Mouse (Mus musculus) lung, embryonic 15.5 days (tissue): ENCODE data around the gene Tti1. TPM values are rescaled to one million over a fixed set of nuclear protein-coding genes. Genes with fewer than 3 reads are reported as not detected.

Experiments
- ATAC-seq: fragments of 200-750 bp; cut with Nextera tagmentation; 2 replicates; pipeline ENCODE4 v1.8.0; 2017; ENCODE audit warnings: moderate number of reproducible peaks, borderline replicate concordance; ENCODE audit not compliant: low FRiP score, low TSS enrichment; ENCODE audit errors: extremely low read depth
- H3K27ac ChIP-seq: fragments of 300-500 bp; sonication (generic); 2 replicates; pipeline ENCODE4 v1.5.1; 2015; ENCODE audit warnings: moderate library complexity, mild to moderate bottlenecking, inconsistent platforms
- H3K27me3 ChIP-seq: fragments of 300-500 bp; sonication (generic); 2 replicates; pipeline ENCODE4 v1.6.1; 2015; ENCODE audit warnings: inconsistent platforms
- H3K36me3 ChIP-seq: fragments of 300-500 bp; sonication (generic); 2 replicates; pipeline ENCODE4 v1.6.1; 2015; ENCODE audit warnings: inconsistent platforms
- H3K4me1 ChIP-seq: fragments of 300-500 bp; sonication (generic); 2 replicates; pipeline ENCODE4 v1.6.1; 2015; ENCODE audit warnings: inconsistent platforms
- H3K4me2 ChIP-seq: fragments of 300-500 bp; sonication (generic); 2 replicates; pipeline ENCODE4 v1.6.1; 2015; ENCODE audit warnings: inconsistent platforms, mild to moderate bottlenecking, moderate library complexity
- H3K4me3 ChIP-seq: fragments of 300-500 bp; sonication (generic); 2 replicates; pipeline ENCODE4 v1.5.1; 2015; ENCODE audit warnings: mild to moderate bottlenecking, inconsistent platforms
- H3K9ac ChIP-seq: fragments of 300-500 bp; sonication (generic); 2 replicates; pipeline ENCODE4 v1.6.1; 2015; ENCODE audit warnings: inconsistent platforms
- H3K9me3 ChIP-seq: fragments of 300-500 bp; sonication (generic); 2 replicates; pipeline ENCODE4 v1.6.1; 2016; ENCODE audit warnings: inconsistent platforms
- WGBS: fragments of 180-500 bp; shearing (Covaris S2); methylation state at CpG from one replicate; pipeline ENCODE4 v1.1.7; 2015; 5-methylcytosine and 5-hydroxymethylcytosine counted together
- polyA plus RNA-seq: library from polyadenylated mRNA; unstranded; fragments of >200 nt; fragmentation: Nextera tagmentation; extraction: Ambion mirVana; gene quantifications from 2 replicates; pipeline ENCODE4 v1.2.1, GENCODE M21; 2015

Gene Tti1
- polyA plus RNA-seq, 1 experiment from 2014 or later, result 25.9 TPM

GRCm38 (mm10) chr2:158036953-158037352 is 8.7 kb upstream of the Tti1 start:
- no peak overlapping the region for H3K27ac ChIP-seq

DNA sequence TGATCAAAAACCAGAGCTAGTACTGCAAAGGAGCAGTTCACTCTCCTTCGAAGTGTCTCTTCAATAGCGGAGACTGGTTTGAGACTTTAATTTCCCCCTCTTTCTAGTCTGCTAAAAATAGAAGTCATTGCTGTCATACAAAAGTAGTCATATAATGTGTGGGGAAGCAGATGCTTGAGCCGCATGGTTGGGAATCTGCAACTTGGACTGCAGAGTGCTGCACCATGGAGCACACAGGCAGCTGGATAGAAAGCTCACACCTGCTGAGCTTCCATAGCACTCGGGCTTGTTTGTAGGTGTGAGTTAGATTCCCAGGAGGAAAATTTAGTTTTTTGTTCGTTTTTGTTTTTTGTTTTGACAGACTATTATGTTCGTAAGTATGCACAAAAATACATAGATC is 8.2 kb upstream of the Tti1 start:
- no peak overlapping the region for H3K27ac ChIP-seq
- 84% methylated on average over 6 of the region's 6 CpGs for WGBS
- H3K4me2 ChIP-seq, result no peak overlapping the region
- H3K9me3 ChIP-seq, result no peaks in the 10 kb centered on the region
- peaks cover 1% of the 10 kb centered on the region; the same call in 1 of the 2 replicates for H3K4me1 ChIP-seq
- H3K27me3 ChIP-seq, result no peaks in the 10 kb centered on the region
- H3K36me3 ChIP-seq, result peaks cover 33% of the 10 kb centered on the region
- no peak for ATAC-seq
- H3K4me3 ChIP-seq, result no peak overlapping the region
- no peak overlapping the region for H3K9ac ChIP-seq

More at GRCm38 (mm10) chr2:158036953-158037352, 8.7 kb upstream of the Tti1 start:
- H3K36me3 ChIP-seq, result peaks cover 36% of the 10 kb centered on the region
- WGBS, result 74% methylated on average over 7 of the region's 7 CpGs
- H3K9me3 ChIP-seq, result no peaks in the 10 kb centered on the region
- H3K4me3 ChIP-seq, result no peak overlapping the region
- no peaks in the 10 kb centered on the region for H3K27me3 ChIP-seq
- ATAC-seq, result no peak
- H3K9ac ChIP-seq, result no peak overlapping the region
- no peak overlapping the region for H3K4me2 ChIP-seq
- no peaks in the 10 kb centered on the region for H3K4me1 ChIP-seq

- 93% methylated on average over 2 of the region's 2 CpGs for WGBS
- ATAC-seq, result no peak
- Histone ChIP-seq H3K36me3 (peaks cover 32% of the 10 kb centered on the region), H3K27ac (no peak overlapping the region), H3K4me3 (no peak overlapping the region), H3K27me3 (no peaks in the 10 kb centered on the region), H3K4me1 (peaks cover 7% of the 10 kb centered on the region; the same call in 1 of the 2 replicates), H3K4me2 (no peak overlapping the region), H3K9me3 (no peaks in the 10 kb centered on the region), H3K9ac (no peak overlapping the region)
Measured at GRCm38 (mm10) chr2:158035813-158036212, 7.6 kb upstream of the Tti1 start.

DNA sequence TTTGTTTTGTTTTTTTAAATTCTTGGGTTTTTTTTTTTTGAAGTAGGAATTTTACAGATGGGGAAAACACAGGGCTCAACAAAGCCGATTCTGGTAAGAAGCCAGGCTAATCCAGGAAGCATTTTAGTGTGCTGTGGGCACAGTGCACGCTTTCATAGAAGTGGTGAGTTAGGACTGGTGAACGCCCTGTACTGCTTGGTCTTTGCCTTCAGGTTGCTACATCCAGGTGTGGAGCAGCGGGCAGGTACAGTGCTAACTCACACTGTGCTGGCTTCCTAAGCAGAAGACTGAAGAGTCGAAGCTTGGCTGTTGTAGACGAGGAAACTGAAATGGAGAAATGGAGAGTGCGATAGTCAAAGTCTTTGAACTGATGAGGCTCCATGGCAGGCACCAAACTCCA is 1.8 kb upstream of the Tti1 start:
- Histone ChIP-seq H3K9ac (peak overlapping the region; percentile 18; the same call in 1 of the 2 replicates), H3K4me2 (peak overlapping the region; percentile 77), H3K9me3 (no peaks in the 10 kb centered on the region), H3K4me1 (peaks cover 33% of the 10 kb centered on the region), H3K27me3 (no peaks in the 10 kb centered on the region), H3K27ac (no peak overlapping the region), H3K4me3 (peak overlapping the region; percentile 74), H3K36me3 (no peaks in the 10 kb centered on the region)
- no peak for ATAC-seq
- 69% methylated on average over 7 of the region's 7 CpGs for WGBS

DNA sequence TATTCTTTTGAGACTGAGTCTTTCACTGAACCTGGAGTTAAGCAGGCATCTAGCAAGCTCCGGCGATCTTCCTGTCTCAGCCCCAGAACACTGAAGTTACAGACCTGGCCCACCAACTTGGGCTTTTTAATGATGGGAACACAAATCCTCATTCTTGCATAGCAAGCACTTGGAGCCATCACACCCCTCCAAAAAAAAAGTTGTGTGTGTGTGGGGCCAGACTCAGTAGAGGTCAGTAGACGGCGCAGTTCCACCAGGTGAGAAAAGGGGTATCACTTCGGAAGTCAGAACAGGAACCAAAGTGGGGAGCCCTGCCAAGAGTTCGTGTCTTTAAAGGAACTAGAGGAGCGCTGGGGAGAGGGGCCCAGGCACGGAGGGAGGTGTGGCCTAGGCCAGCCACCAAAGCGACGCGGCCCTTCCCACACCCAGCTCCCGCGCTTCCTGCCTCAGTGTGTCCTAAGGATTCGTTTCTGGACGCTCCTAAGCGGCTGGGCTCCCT is 329 bp downstream of the Tti1 start:
- no peaks in the 10 kb centered on the region for H3K36me3 ChIP-seq
- peak overlapping the region; percentile 97 for H3K27ac ChIP-seq
- peak overlapping the region; percentile 74 for H3K4me3 ChIP-seq
- peak overlapping the region; percentile 91 for H3K9ac ChIP-seq
- no peak for ATAC-seq
- H3K9me3 ChIP-seq, result no peaks in the 10 kb centered on the region
- H3K4me2 ChIP-seq, result peak overlapping the region; percentile 77
- H3K4me1 ChIP-seq, result peaks cover 33% of the 10 kb centered on the region
- no peaks in the 10 kb centered on the region for H3K27me3 ChIP-seq
- 2% methylated on average over 16 of the region's 16 CpGs for WGBS

DNA sequence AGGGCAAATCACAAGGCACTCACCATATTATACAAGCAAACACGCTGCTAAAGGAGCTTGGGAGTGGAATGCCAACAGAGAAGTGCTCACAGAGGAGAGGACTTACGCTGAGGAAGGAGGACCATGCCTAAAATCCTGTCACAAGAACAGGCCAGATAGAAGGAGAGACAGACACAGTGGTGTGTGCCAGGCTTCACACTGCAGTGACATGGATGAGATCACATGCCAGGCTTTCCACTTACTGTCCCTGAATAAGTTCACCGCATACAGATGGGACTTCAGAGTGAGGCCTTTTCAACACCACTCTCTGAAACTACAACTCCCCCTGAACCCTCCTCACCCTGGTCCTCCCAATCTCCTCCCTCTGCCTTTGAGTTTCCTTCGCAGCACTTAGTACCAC is 10.9 kb downstream of the Tti1 start:
- H3K36me3 ChIP-seq, result no peaks in the 10 kb centered on the region
- 74% methylated on average over 4 of the region's 4 CpGs for WGBS
- no peak overlapping the region for H3K27ac ChIP-seq
- H3K9ac ChIP-seq, result no peak overlapping the region
- H3K27me3 ChIP-seq, result no peaks in the 10 kb centered on the region
- no peak for ATAC-seq
- H3K4me3 ChIP-seq, result no peak overlapping the region
- H3K9me3 ChIP-seq, result no peaks in the 10 kb centered on the region
- H3K4me2 ChIP-seq, result no peak overlapping the region
- no peaks in the 10 kb centered on the region for H3K4me1 ChIP-seq

DNA sequence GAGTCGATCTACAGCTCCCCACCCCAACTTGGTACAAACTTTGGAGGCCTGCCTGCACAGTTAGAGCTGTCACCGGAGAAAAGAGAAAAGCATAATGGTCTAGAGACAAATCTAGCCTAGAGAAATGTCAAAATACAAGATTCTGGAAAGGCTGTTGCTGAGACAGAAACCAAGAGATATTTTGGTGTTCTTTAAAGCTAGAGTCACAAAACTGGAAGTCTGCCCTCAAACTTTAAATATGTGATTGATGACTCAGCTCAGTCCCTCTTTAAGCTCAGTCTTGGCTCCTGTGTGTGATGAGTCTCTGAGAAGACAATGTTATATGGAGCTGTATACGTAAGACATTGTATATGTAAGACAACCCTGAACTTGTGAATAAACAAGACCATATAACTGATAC is 15.6 kb downstream of the Tti1 start:
- WGBS, result 73% methylated on average over 3 of the region's 3 CpGs
- Histone ChIP-seq H3K4me2 (no peak overlapping the region), H3K27ac (no peak overlapping the region), H3K4me1 (0 out of 2 replicates have a peak, but pooled peaks cover 3% of the 10 kb centered on the region), H3K9ac (no peak overlapping the region), H3K36me3 (peaks cover 12% of the 10 kb centered on the region), H3K27me3 (no peaks in the 10 kb centered on the region), H3K9me3 (no peaks in the 10 kb centered on the region), H3K4me3 (no peak overlapping the region)
- ATAC-seq, result no peak

- no peak overlapping the region for H3K4me3 ChIP-seq
- H3K9me3 ChIP-seq, result no peaks in the 10 kb centered on the region
- H3K36me3 ChIP-seq, result peaks cover 30% of the 10 kb centered on the region
- WGBS, result 74% methylated on average over 7 of the region's 7 CpGs
- no peak overlapping the region for H3K4me2 ChIP-seq
- H3K9ac ChIP-seq, result no peak overlapping the region
- no peaks in the 10 kb centered on the region for H3K27me3 ChIP-seq
- no peak overlapping the region for H3K27ac ChIP-seq
- H3K4me1 ChIP-seq, result peaks cover 9% of the 10 kb centered on the region
- no peak for ATAC-seq
Measured at GRCm38 (mm10) chr2:158009373-158009772, 18.9 kb downstream of the Tti1 start.

DNA sequence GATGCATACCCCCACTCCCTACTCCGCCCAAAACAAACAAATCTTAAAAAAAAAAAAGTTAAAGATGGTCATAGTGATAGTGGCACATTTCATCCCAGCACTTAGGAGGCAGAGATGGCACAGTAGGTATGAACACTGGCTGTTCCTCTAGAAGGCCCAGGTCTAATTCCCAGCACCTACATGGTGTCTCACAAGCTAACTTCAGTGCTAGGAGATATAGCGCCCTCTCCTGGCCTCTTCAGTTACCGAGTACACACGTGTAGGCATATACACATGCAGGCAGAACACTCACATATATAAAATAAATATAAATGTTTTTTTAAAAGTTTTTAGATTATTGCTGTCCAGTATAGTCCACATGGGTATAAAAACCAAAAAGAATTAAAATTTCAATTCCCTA is 22.6 kb downstream of the Tti1 start:
- Histone ChIP-seq H3K27ac (no peak overlapping the region), H3K4me2 (no peak overlapping the region), H3K27me3 (no peaks in the 10 kb centered on the region), H3K9ac (no peak overlapping the region), H3K4me1 (peaks cover 9% of the 10 kb centered on the region), H3K36me3 (peaks cover 30% of the 10 kb centered on the region), H3K4me3 (no peak overlapping the region), H3K9me3 (no peaks in the 10 kb centered on the region)
- 89% methylated on average over 4 of the region's 4 CpGs for WGBS
- no peak for ATAC-seq

- H3K36me3 ChIP-seq, result peaks cover 30% of the 10 kb centered on the region
- H3K9ac ChIP-seq, result no peak overlapping the region
- H3K4me3 ChIP-seq, result no peak overlapping the region
- no peak overlapping the region for H3K4me2 ChIP-seq
- H3K4me1 ChIP-seq, result peaks cover 9% of the 10 kb centered on the region
- peak; percentile 57; the same call in 1 of the 2 replicates for ATAC-seq
- no peaks in the 10 kb centered on the region for H3K9me3 ChIP-seq
- peak overlapping the region; percentile 30 for H3K27ac ChIP-seq
- 51% methylated on average over 6 of the region's 6 CpGs for WGBS
- no peaks in the 10 kb centered on the region for H3K27me3 ChIP-seq
Measured at GRCm38 (mm10) chr2:158004620-158005019, 23.6 kb downstream of the Tti1 start.

DNA sequence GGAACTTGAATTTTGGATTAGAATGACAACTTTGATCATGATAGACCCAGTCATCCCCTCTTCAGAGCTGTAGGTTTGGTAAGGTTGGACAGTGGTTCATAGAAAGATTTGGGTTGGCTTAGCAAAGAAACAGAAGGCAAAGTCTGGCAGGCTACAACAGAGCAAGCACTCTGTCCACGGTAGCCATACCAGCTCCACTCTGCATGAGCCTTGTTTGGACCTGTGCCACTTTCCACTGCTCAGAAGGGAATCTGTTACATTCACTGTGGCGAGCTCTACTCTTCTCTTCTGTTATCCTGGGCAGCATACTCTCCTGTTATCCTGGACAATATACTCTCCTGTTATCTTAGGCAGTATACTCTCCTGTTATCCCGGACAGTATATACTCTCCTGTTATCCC is 29.4 kb downstream of the Tti1 start:
- H3K27me3 ChIP-seq, result no peaks in the 10 kb centered on the region
- no peak overlapping the region for H3K27ac ChIP-seq
- ATAC-seq, result no peak
- H3K9me3 ChIP-seq, result no peaks in the 10 kb centered on the region
- no peak overlapping the region for H3K9ac ChIP-seq
- no peak overlapping the region for H3K4me3 ChIP-seq
- WGBS, result 75% methylated on average over 3 of the region's 3 CpGs
- no peak overlapping the region for H3K4me2 ChIP-seq
- peaks cover 18% of the 10 kb centered on the region; the same call in 1 of the 2 replicates for H3K36me3 ChIP-seq
- H3K4me1 ChIP-seq, result no peaks in the 10 kb centered on the region

GRCm38 (mm10) chr2:157992501-157992900 is 35.7 kb downstream of the Tti1 start:
- Histone ChIP-seq H3K9me3 (no peaks in the 10 kb centered on the region), H3K27me3 (no peaks in the 10 kb centered on the region), H3K4me3 (no peak overlapping the region), H3K27ac (no peak overlapping the region), H3K36me3 (peaks cover 46% of the 10 kb centered on the region), H3K4me2 (no peak overlapping the region), H3K4me1 (no peaks in the 10 kb centered on the region), H3K9ac (no peak overlapping the region)
- ATAC-seq, result no peak
- WGBS, result 90% methylated on average over 4 of the region's 4 CpGs

- Histone ChIP-seq H3K4me2 (no peak overlapping the region), H3K9ac (no peak overlapping the region), H3K27me3 (no peaks in the 10 kb centered on the region), H3K9me3 (no peaks in the 10 kb centered on the region), H3K36me3 (peaks cover 40% of the 10 kb centered on the region), H3K4me1 (no peaks in the 10 kb centered on the region), H3K27ac (no peak overlapping the region), H3K4me3 (no peak overlapping the region)
- WGBS, result 57% methylated on average over 6 of the region's 6 CpGs
- ATAC-seq, result no peak
Measured at GRCm38 (mm10) chr2:157991026-157991425, 37.2 kb downstream of the Tti1 start.
